Mouse (Mus musculus) embryonic facial prominence, embryonic 14.5 days (tissue): ENCODE data around the gene Fa2h. TPM values are rescaled to one million over a fixed set of nuclear protein-coding genes. Genes with fewer than 3 reads are reported as not detected.

Experiments used
- ATAC-seq: fragments of 200-750 bp; cut with Nextera tagmentation; 2 replicates; pipeline ENCODE4 v1.8.0; 2017; ENCODE audit warnings: low read depth, moderate number of reproducible peaks, moderate TSS enrichment
- DNase-seq: peaks from one replicate; pipeline ENCODE4 v3.0.0-alpha.2; 2015; ENCODE audit warnings: low spot score
- H3K27ac ChIP-seq: fragments of 300-500 bp; sonication (generic); replicated peaks from 2 replicates; pipeline ENCODE4 v1.5.1; 2014; ENCODE audit warnings: low read depth, mild to moderate bottlenecking, low read length, moderate library complexity
- H3K27me3 ChIP-seq: fragments of 300-500 bp; sonication (generic); replicated peaks from 2 replicates; pipeline ENCODE4 v1.6.1; 2014; ENCODE audit warnings: low read length; ENCODE audit not compliant: control insufficient read depth, insufficient read depth
- H3K36me3 ChIP-seq: fragments of 300-500 bp; sonication (generic); 2 replicates; pipeline ENCODE4 v1.6.1; 2014; ENCODE audit warnings: low read length, mixed read lengths; ENCODE audit not compliant: control insufficient read depth, insufficient read depth
- H3K4me1 ChIP-seq: fragments of 300-500 bp; sonication (generic); 2 replicates; pipeline ENCODE4 v1.6.1; 2014; ENCODE audit warnings: antibody characterized with exemption, low read length; ENCODE audit not compliant: control insufficient read depth, insufficient read depth
- H3K4me2 ChIP-seq: fragments of 300-500 bp; sonication (generic); 2 replicates; pipeline ENCODE4 v1.6.1; 2014; ENCODE audit warnings: low read depth, mild to moderate bottlenecking, low read length, moderate library complexity, mixed read lengths
- H3K4me3 ChIP-seq: fragments of 300-500 bp; sonication (generic); 2 replicates; pipeline ENCODE4 v1.5.1; 2014; ENCODE audit warnings: low read depth, mild to moderate bottlenecking, low read length
- H3K9ac ChIP-seq: fragments of 300-500 bp; sonication (generic); 2 replicates; pipeline ENCODE4 v1.6.1; 2014; ENCODE audit warnings: low read depth, mild to moderate bottlenecking, low read length, moderate library complexity, mixed read lengths
- H3K9me3 ChIP-seq: fragments of 300-500 bp; sonication (generic); 2 replicates; pipeline ENCODE4 v1.6.1; 2016; ENCODE audit warnings: low read length; ENCODE audit not compliant: control insufficient read depth
- WGBS: fragments of 180-500 bp; shearing (Covaris S2); extraction: QIAGEN DNeasy Blood & Tissue Kit; methylation state at CpG from one replicate; pipeline ENCODE4 v1.1.7; 2014; 5-methylcytosine and 5-hydroxymethylcytosine counted together
- polyA plus RNA-seq: library from polyadenylated mRNA; unstranded; fragments of >200 nt; fragmentation: Nextera tagmentation; extraction: Ambion mirVana; gene quantifications from 2 replicates; pipeline ENCODE4 v1.2.1, GENCODE M21; 2014

Fa2h gene
- polyA plus RNA-seq, 1 experiment from 2014 or later: 0.13 TPM

GRCm38 (mm10) chr8:111367350-111367749 lies 26.3 kb downstream of the Fa2h start:
- H3K27me3 ChIP-seq: no peaks in the 10 kb centered on the region
- H3K27ac ChIP-seq: no peak overlapping the region
- no peak overlapping the region for H3K4me3 ChIP-seq
- ATAC-seq (no peak), DNase-seq (no peak)
- H3K4me2 ChIP-seq: peak overlapping the region; percentile 32; the same call in 1 of the 2 replicates
- no peaks in the 10 kb centered on the region for H3K36me3 ChIP-seq
- peak overlapping the region; percentile 34; the same call in 1 of the 2 replicates for H3K9ac ChIP-seq
- 88% methylated on average over 8 of the region's 8 CpGs for WGBS
- H3K4me1 ChIP-seq: peaks cover 3% of the 10 kb centered on the region; the same call in 1 of the 2 replicates
- no peaks in the 10 kb centered on the region for H3K9me3 ChIP-seq

- no peaks in the 10 kb centered on the region for H3K36me3 ChIP-seq
- ATAC-seq (peak; percentile 55; the same call in 1 of the 2 replicates), DNase-seq (no peak)
- 38% methylated on average over 14 of the region's 14 CpGs for WGBS
- no peaks in the 10 kb centered on the region for H3K27me3 ChIP-seq
- H3K9me3 ChIP-seq: no peaks in the 10 kb centered on the region
- H3K4me3 ChIP-seq: no peak overlapping the region
- peak overlapping the region; percentile 32; the same call in 1 of the 2 replicates for H3K4me2 ChIP-seq
- H3K4me1 ChIP-seq: peaks cover 3% of the 10 kb centered on the region; the same call in 1 of the 2 replicates
- H3K9ac ChIP-seq: peak overlapping the region; percentile 34; the same call in 1 of the 2 replicates
- no peak overlapping the region for H3K27ac ChIP-seq
These were observed 26.9 kb downstream of the Fa2h start for GRCm38 (mm10) chr8:111366610-111367234.

GRCm38 (mm10) chr8:111363489-111363888 lies 30.1 kb downstream of the Fa2h start:
- Histone ChIP-seq H3K27ac (no peak overlapping the region), H3K36me3 (no peaks in the 10 kb centered on the region), H3K27me3 (no peaks in the 10 kb centered on the region), H3K4me1 (peaks cover 3% of the 10 kb centered on the region; the same call in 1 of the 2 replicates), H3K9ac (no peak overlapping the region), H3K4me3 (no peak overlapping the region), H3K9me3 (no peaks in the 10 kb centered on the region), H3K4me2 (no peak overlapping the region)
- no peak for DNase-seq
- ATAC-seq: no peak
- 76% methylated on average over 8 of the region's 8 CpGs for WGBS

- Histone ChIP-seq H3K4me3 (no peak overlapping the region), H3K27ac (no peak overlapping the region), H3K9ac (no peak overlapping the region), H3K4me1 (no peaks in the 10 kb centered on the region), H3K36me3 (no peaks in the 10 kb centered on the region), H3K27me3 (no peaks in the 10 kb centered on the region), H3K9me3 (no peaks in the 10 kb centered on the region), H3K4me2 (no peak overlapping the region)
- WGBS: 59% methylated on average over 7 of the region's 7 CpGs
- ATAC-seq (no peak), DNase-seq (no peak)
These were observed 32.9 kb downstream of the Fa2h start for GRCm38 (mm10) chr8:111360579-111361209.

- no peak overlapping the region for H3K27ac ChIP-seq
- ATAC-seq (no peak), DNase-seq (no peak)
- H3K4me3 ChIP-seq: no peak overlapping the region
- H3K4me2 ChIP-seq: no peak overlapping the region
- WGBS: 67% methylated on average over 5 of the region's 5 CpGs
- H3K9me3 ChIP-seq: no peaks in the 10 kb centered on the region
- no peak overlapping the region for H3K9ac ChIP-seq
- no peaks in the 10 kb centered on the region for H3K36me3 ChIP-seq
- no peaks in the 10 kb centered on the region for H3K4me1 ChIP-seq
- H3K27me3 ChIP-seq: no peaks in the 10 kb centered on the region
These were observed 33.7 kb downstream of the Fa2h start for GRCm38 (mm10) chr8:111359936-111360335.

- no peaks in the 10 kb centered on the region for H3K27me3 ChIP-seq
- no peak overlapping the region for H3K9ac ChIP-seq
- H3K4me1 ChIP-seq: no peaks in the 10 kb centered on the region
- no peaks in the 10 kb centered on the region for H3K36me3 ChIP-seq
- ATAC-seq (no peak), DNase-seq (no peak)
- no peak overlapping the region for H3K4me3 ChIP-seq
- H3K27ac ChIP-seq: no peak overlapping the region
- H3K4me2 ChIP-seq: no peak overlapping the region
- 73% methylated on average over 1 of the region's 1 CpGs for WGBS
- H3K9me3 ChIP-seq: no peaks in the 10 kb centered on the region
These were observed 34.7 kb downstream of the Fa2h start for GRCm38 (mm10) chr8:111358905-111359304.

- Histone ChIP-seq H3K27ac (no peak overlapping the region), H3K9ac (no peak overlapping the region), H3K4me1 (no peaks in the 10 kb centered on the region), H3K4me3 (no peak overlapping the region), H3K4me2 (no peak overlapping the region), H3K36me3 (no peaks in the 10 kb centered on the region), H3K9me3 (no peaks in the 10 kb centered on the region), H3K27me3 (no peaks in the 10 kb centered on the region)
- no peak for ATAC-seq
- 81% methylated on average over 4 of the region's 4 CpGs for WGBS
- DNase-seq: no peak
These were observed 36.2 kb downstream of the Fa2h start for GRCm38 (mm10) chr8:111357433-111357832.

- ATAC-seq (no peak), DNase-seq (no peak)
- Histone ChIP-seq H3K9ac (no peak overlapping the region), H3K4me3 (no peak overlapping the region), H3K36me3 (no peaks in the 10 kb centered on the region), H3K27ac (no peak overlapping the region), H3K27me3 (no peaks in the 10 kb centered on the region), H3K9me3 (no peaks in the 10 kb centered on the region), H3K4me1 (no peaks in the 10 kb centered on the region), H3K4me2 (no peak overlapping the region)
- 75% methylated on average over 9 of the region's 9 CpGs for WGBS
These were observed 40.1 kb downstream of the Fa2h start for GRCm38 (mm10) chr8:111353497-111353896.

- ATAC-seq: no peak
- H3K9me3 ChIP-seq: no peaks in the 10 kb centered on the region
- 87% methylated on average over 5 of the region's 5 CpGs for WGBS
These were observed 41.3 kb downstream of the Fa2h start for GRCm38 (mm10) chr8:111352289-111352688.

More at GRCm38 (mm10) chr8:111352289-111352688, 41.3 kb downstream of the Fa2h start:
- no peaks in the 10 kb centered on the region for H3K36me3 ChIP-seq
- no peaks in the 10 kb centered on the region for H3K27me3 ChIP-seq
- H3K4me3 ChIP-seq: no peak overlapping the region
- H3K4me1 ChIP-seq: no peaks in the 10 kb centered on the region
- no peak overlapping the region for H3K27ac ChIP-seq
- DNase-seq: no peak
- no peak overlapping the region for H3K4me2 ChIP-seq
- H3K9ac ChIP-seq: no peak overlapping the region
